Mouse (Mus musculus) heart, embryonic 16.5 days (tissue): Measurements from ENCODE around the gene Dmkn. TPM values are rescaled to one million over a fixed set of nuclear protein-coding genes. Genes with fewer than 3 reads are reported as not detected.
"Not testable (repeated sequence)": the region's sequence is repeated elsewhere in the genome, so short reads cannot be mapped to it uniquely, and the experiment has no call there.

Source experiments
- ATAC-seq: fragments of 200-750 bp; cut with Nextera tagmentation; replicated peaks from 2 replicates; pipeline ENCODE4 v1.8.0; 2017; ENCODE audit warnings: moderate number of reproducible peaks; ENCODE audit not compliant: insufficient read depth, low FRiP score; ENCODE audit errors: extremely low read depth
- H3K27ac ChIP-seq: fragments of 300-500 bp; sonication (generic); 2 replicates; pipeline ENCODE4 v1.5.1; 2014; ENCODE audit warnings: mild to moderate bottlenecking, low read length, control low read depth, moderate library complexity
- H3K27me3 ChIP-seq: fragments of 300-500 bp; sonication (generic); 2 replicates; pipeline ENCODE4 v1.6.1; 2014; ENCODE audit warnings: low read length, mixed read lengths; ENCODE audit not compliant: control insufficient read depth, insufficient read depth
- H3K36me3 ChIP-seq: fragments of 300-500 bp; sonication (generic); 2 replicates; pipeline ENCODE4 v1.6.1; 2014; ENCODE audit not compliant: control insufficient read depth, insufficient read depth
- H3K4me1 ChIP-seq: fragments of 300-500 bp; sonication (generic); 2 replicates; pipeline ENCODE4 v1.6.1; 2014; ENCODE audit warnings: low read length, mixed read lengths; ENCODE audit not compliant: control insufficient read depth, insufficient read depth
- H3K4me2 ChIP-seq: fragments of 300-500 bp; sonication (generic); 2 replicates; pipeline ENCODE4 v1.6.1; 2014; ENCODE audit warnings: low read depth, mild to moderate bottlenecking, control low read depth, low read length
- H3K4me3 ChIP-seq: fragments of 300-500 bp; sonication (generic); 2 replicates; pipeline ENCODE4 v1.5.1; 2014; ENCODE audit warnings: mild to moderate bottlenecking, control low read depth, low read length
- H3K9ac ChIP-seq: fragments of 300-500 bp; sonication (generic); 2 replicates; pipeline ENCODE4 v1.6.1; 2014; ENCODE audit warnings: low read length, control low read depth
- H3K9me3 ChIP-seq: fragments of 300-500 bp; sonication (generic); replicated peaks from 2 replicates; pipeline ENCODE4 v1.6.1; 2016; ENCODE audit warnings: low read length; ENCODE audit not compliant: control insufficient read depth
- WGBS: fragments of 180-500 bp; shearing (Covaris S2); extraction: QIAGEN DNeasy Blood & Tissue Kit; methylation state at CpG from one replicate; pipeline ENCODE4 v1.1.7; 2014; 5-methylcytosine and 5-hydroxymethylcytosine counted together
- polyA plus RNA-seq: library from polyadenylated mRNA; unstranded; fragments of >200 nt; fragmentation: Nextera tagmentation; extraction: Ambion mirVana; gene quantifications from 2 replicates; pipeline ENCODE4 v1.2.1, GENCODE M21; 2015

The Dmkn gene
- polyA plus RNA-seq, 1 experiment from 2014 or later = 5.9 TPM

DNA sequence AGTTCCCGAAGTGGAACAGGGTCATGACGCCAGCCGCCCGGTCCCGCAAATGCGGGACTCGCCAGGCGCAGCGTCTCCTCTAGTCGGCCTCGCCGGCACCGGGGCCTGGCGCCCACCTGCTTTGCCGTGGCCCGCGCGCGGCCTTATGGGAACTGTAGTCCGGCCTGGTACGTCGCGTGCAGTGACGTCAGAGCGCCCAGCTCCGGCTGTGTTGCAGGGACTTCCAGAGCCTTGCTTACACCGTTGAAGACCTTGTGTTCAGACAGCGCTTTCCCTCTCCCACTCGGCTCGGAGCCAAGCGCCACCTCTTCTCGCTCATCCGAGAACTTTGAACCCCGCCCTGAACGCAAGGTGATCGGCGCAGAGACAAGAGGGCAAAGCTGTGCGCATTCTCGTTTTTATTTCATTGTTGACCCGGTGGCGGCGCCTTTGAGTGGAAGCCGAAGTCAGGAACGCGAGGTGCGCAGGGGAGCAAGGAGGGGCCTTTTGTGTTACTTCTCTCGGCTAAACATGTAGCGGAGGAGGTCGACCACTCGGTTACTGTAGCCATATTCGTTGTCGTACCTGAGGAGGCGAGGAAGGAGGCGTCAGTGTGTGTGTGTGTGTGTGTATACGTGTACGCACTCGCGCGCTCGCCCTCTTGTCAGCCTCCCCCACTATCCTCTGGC lies 34.0 kb upstream of the Dmkn start, which contains the start of gene Tmem147:
TSS of gene Tmem147 (minus strand) at position 145 of the 668 bp plus-strand sequence.
- no peaks in the 10 kb centered on the region for H3K9me3 ChIP-seq
- H3K36me3 ChIP-seq = peaks cover 11% of the 10 kb centered on the region
- H3K4me3 ChIP-seq = peak within 1 kb of the TSS; percentile 80
- H3K27ac ChIP-seq = peak within 1 kb of the TSS; percentile 90
- H3K4me2 ChIP-seq = peak within 1 kb of the TSS; percentile 73
- peak; percentile 98 for ATAC-seq
- H3K27me3 ChIP-seq = no peaks in the 10 kb centered on the region
- H3K4me1 ChIP-seq = peaks cover 14% of the 10 kb centered on the region
- peak within 1 kb of the TSS; percentile 92 for H3K9ac ChIP-seq
- WGBS = under 1% methylated on average over 60 of the region's 60 CpGs

DNA sequence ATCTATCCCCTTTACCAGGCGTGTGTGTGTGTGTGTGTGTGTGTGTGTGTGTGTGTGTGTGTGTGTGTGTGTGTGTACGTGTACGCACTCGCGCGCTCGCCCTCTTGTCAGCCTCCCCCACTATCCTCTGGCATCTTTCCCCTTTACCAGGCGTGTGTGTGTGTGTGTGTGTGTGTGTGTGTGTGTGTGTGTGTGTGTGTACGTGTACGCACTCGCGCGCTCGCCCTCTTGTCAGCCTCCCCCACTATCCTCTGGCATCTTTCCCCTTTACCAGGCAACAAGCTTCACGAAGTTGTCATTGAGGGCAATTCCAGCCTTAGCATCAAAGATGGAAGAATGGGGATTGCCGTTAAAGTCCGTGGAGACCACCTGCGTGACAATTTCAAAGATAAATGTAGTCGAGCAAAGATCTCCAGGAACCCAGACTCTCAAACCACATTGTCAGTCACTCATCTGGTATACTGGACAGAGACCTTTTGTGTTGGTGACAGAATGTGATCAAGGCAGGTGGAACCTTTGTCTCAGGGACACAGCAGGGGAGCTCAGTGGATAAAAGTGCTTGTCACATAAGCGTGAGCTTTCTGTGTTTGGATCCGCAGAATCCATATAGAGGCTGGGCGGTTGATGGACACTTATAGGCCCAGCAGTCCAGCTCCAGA lies 33.4 kb upstream of the Dmkn start:
- Histone ChIP-seq H3K27ac (peak overlapping the region; percentile 90), H3K4me2 (peak overlapping the region; percentile 73), H3K9ac (peak overlapping the region; percentile 92), H3K4me3 (peak overlapping the region; percentile 80), H3K4me1 (peaks cover 14% of the 10 kb centered on the region), H3K36me3 (peaks cover 16% of the 10 kb centered on the region)
- 28% methylated on average over 14 of the region's 22 CpGs for whole genome bisulfite sequencing
- H3K9me3 ChIP-seq, ATAC-seq, H3K27me3 ChIP-seq: not testable (repeated sequence)

DNA sequence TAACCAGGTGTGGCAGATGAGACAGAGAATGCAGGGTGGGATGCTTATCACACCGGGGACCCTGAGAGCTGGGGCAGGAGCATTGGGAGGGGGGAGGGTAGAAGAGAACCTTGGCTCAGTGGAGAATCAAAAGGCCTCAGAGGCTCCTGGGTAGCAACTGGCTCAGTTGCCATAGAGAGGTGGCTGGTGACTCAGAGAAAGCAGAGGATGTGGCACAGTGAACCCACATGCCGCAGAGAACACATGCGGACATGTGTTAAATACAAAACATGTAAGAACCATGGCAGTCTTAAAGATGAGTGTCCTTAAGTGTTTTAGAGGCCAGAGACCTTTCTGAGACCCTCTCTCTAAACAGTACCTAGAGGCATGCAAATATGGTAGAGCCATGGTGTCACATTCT lies 27.3 kb upstream of the Dmkn start:
- no peak overlapping the region for H3K27ac ChIP-seq
- WGBS = 81% methylated on average over 3 of the region's 3 CpGs
- no peak for ATAC-seq
- H3K9ac ChIP-seq = no peak overlapping the region
- no peaks in the 10 kb centered on the region for H3K4me1 ChIP-seq
- no peaks in the 10 kb centered on the region for H3K9me3 ChIP-seq
- no peaks in the 10 kb centered on the region for H3K27me3 ChIP-seq
- H3K36me3 ChIP-seq = peaks cover 18% of the 10 kb centered on the region
- H3K4me3 ChIP-seq = no peak overlapping the region
- no peak overlapping the region for H3K4me2 ChIP-seq

DNA sequence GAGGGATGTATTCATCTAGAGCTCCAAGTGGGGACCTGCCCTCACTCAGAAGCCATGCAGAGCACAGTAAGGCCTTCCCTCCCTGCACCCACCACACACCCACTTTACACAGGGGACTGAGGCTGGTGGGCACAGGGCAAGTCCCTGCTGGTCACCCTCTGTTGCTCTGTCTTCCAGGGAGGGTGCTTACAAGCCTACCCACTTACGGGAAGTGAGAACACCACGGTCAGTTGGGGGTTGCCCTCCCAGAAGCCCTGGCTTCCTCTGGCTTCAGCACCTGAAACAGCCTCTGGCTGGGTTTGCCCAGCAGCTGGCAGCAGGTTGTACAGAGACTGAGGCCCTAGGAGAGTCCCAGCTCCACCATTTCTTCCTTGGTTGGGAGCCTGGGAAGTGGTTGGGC lies 21.0 kb upstream of the Dmkn start:
- not testable (repeated sequence) for H3K9me3 ChIP-seq, H3K27me3 ChIP-seq, H3K27ac ChIP-seq, H3K9ac ChIP-seq, ATAC-seq, H3K4me1 ChIP-seq, H3K4me2 ChIP-seq, H3K4me3 ChIP-seq, H3K36me3 ChIP-seq
- WGBS = 73% methylated on average over 2 of the region's 2 CpGs

DNA sequence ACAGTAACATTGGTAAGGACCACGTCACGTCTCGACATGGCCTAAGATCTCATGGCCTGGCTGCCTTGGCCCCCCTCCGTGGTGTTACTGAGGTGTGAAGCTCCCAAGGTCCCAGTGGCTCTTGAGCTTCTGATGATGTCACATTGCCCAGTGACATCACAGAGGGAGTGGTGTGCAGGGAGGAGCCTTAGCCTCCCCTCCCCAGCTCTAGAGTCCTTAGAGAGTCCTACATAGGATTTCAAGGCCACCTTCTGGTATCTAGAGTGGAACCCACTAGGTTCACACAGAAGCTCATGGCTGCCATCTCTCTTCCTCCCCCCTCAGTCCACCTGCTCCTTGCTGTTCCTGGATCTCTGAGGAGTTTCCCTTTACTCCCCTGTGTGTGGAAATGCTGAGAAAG lies 19.9 kb upstream of the Dmkn start, which contains the start of gene Gapdhs:
TSS of gene Gapdhs (minus strand) at position 65 of the 400 bp plus-strand sequence.
- not testable (repeated sequence) for H3K4me2 ChIP-seq, H3K4me3 ChIP-seq, H3K27ac ChIP-seq, H3K9me3 ChIP-seq, ATAC-seq, H3K9ac ChIP-seq, H3K4me1 ChIP-seq, H3K36me3 ChIP-seq, H3K27me3 ChIP-seq
- no CpG with 5 or more reads among the region's 4 CpGs for WGBS

DNA sequence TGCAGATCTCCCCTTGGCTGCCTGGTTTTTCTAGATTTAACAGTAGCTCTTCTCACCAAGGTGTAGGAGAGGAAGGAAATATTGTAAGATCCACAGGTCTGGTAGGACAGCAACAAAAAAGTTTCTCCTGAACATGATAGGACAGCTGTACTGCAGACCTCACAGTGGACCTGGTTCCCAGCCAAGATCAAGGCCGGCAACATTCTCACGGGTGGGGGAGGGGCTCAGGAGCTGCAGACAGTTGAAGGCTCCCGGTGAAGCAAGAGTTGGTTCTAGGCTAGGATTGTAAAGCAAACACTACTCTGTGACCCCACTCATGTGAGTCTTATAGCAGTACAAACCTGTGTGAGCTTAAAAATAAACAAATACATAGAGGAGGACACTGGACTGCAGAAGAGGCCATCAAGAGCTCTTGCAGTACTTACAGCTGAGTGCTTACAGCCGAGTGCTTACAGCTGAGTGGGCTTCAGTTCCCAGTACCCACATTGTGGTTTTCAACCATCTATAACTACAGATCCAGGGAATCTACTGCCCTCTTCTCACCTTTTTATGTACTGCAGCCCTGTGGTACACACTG lies 19.4 kb upstream of the Dmkn start:
- Histone ChIP-seq H3K27me3 (no peaks in the 10 kb centered on the region), H3K4me3 (no peak overlapping the region), H3K36me3 (no peaks in the 10 kb centered on the region), H3K9ac (no peak overlapping the region), H3K4me1 (peaks cover 9% of the 10 kb centered on the region; the same call in 1 of the 2 replicates), H3K9me3 (no peaks in the 10 kb centered on the region), H3K27ac (no peak overlapping the region), H3K4me2 (no peak overlapping the region)
- peak; percentile 56 for ATAC-seq
- WGBS = 25% methylated on average over 4 of the region's 4 CpGs

DNA sequence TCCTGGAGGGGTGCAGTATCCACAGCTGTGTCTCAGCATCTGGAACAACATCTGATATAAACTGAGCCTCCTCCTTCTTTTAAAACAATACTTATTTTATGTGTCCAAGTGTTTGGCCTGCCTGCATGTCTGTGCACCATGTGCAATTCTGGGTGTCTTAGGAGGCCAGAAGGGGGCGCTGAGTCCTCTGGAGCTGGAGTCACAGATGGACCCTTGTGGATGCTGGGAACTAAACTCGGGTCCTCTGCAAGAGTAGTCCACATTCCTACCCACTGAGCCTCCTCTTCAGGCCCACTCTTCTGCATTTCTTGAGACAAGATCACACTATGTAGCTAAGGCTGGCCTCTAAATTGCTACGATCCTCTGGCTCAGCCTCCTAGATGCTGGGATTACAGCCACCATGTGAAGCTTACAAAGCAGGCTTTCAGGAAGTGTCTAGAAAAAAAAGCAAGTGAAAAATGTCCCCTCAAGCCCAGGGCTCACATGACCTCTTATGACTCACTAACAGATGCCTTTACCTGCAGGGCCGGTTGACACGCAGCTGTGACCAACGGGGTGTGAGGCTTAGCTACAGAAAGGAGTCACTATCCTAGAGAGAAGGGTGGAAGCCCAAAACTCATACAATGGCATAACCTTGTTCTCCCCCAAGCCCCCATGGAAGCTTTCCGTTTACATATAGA lies 15.9 kb upstream of the Dmkn start:
- ATAC-seq = no peak
- 85% methylated on average over 7 of the region's 7 CpGs for WGBS

DNA sequence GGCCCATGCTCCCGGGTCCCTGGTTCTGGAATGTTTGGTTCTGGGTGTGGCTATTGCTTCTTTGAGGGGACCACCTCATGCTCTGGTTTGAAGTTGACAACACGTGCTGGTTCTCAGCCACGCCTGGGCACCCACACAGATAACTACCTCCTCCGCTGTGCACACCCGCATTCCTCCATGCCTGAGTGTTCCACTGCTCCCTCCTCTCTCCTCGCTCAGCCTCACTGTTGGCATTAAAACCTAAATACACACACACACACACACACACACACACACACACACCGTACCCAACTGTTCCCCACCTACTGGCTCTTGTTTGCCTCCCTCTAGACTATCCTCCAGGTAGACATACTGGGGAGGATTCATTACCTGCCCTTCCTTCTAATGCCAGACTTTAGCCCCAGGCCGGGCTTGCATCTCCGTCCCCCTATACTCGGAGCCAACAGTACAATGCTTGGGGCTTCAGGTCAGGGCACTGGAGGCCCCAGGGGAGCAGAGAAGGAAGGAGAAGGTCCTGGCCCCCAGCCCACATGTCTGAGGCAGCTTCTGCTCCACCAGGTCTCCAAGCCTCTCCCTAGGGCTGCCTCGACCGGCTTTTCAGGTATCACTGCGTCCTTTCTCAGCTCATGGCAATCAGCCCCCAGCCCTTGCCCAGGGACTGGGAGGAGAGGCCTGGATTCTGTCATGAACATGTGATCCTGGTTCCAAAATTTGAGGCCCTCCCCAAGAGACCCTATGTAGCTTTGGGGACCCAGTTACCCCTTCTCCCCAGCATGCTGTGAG lies 13.5 kb upstream of the Dmkn start:
- no peak for ATAC-seq
- 67% methylated on average over 13 of the region's 13 CpGs for WGBS
- Histone ChIP-seq H3K9ac (no peak overlapping the region), H3K4me2 (no peak overlapping the region), H3K27me3 (no peaks in the 10 kb centered on the region), H3K4me3 (no peak overlapping the region), H3K4me1 (no peaks in the 10 kb centered on the region), H3K27ac (no peak overlapping the region), H3K9me3 (peaks cover 6% of the 10 kb centered on the region), H3K36me3 (peaks cover 3% of the 10 kb centered on the region)

More for the DNA sequence above, 15.9 kb upstream of the Dmkn start:
- Histone ChIP-seq H3K4me1 (peaks cover 9% of the 10 kb centered on the region; the same call in 1 of the 2 replicates), H3K9ac (no peak overlapping the region), H3K36me3 (no peaks in the 10 kb centered on the region), H3K27me3 (no peaks in the 10 kb centered on the region), H3K9me3 (no peaks in the 10 kb centered on the region), H3K27ac (no peak overlapping the region), H3K4me3 (no peak overlapping the region), H3K4me2 (no peak overlapping the region)
